Comparison of ENCODE assay signal across 8 mouse cellular contexts in genomic region chr8:87957871-87958450, GRCm38 (mm10). TPM values are rescaled to one million over a fixed set of nuclear protein-coding genes. Genes with fewer than 3 reads are reported as not detected.
DNase-seq lines count a peak whose midpoint lies in the region; ATAC-seq and TF ChIP-seq lines count a peak whose summit lies in the region.

No protein-coding gene starts in this region.

- H3K27me3 ChIP-seq in hindbrain, embryonic 15.5 days: no peaks in the 10 kb centered on the region
- peaks cover 19% of the 10 kb centered on the region for H3K27me3 ChIP-seq in liver, adult 2 months (ENCODE audit: control insufficient read depth, insufficient read depth, low read length)

- peak overlapping the region; percentile 89 for H3K4me3 ChIP-seq in hindbrain, embryonic 15.5 days
- peak overlapping the region; percentile 68 for H3K4me3 ChIP-seq in liver, adult 2 months (ENCODE audit: insufficient read depth, low read depth, low read length)

- peak overlapping the region; percentile 96 for H3K27ac ChIP-seq in hindbrain, embryonic 15.5 days (replicated peaks)
- peak overlapping the region; percentile 24; the same call in 1 of the 2 replicates for H3K27ac ChIP-seq in liver, adult 2 months (replicated peaks; ENCODE audit: insufficient read depth, low read depth, low read length)

- H3K9me3 ChIP-seq in hindbrain, embryonic 15.5 days: no peaks in the 10 kb centered on the region

- 2% methylated on average over 20 of the region's 20 CpGs for WGBS in hindbrain, embryonic 15.5 days
- WGBS in liver, adult 2 months: 14% methylated on average over 20 of the region's 20 CpGs

- TF ChIP-seq CTCF in liver, adult 2 months (IDR thresholded peaks at IDR 0.05; ENCODE audit: low read depth, low read length): no peak

- peak overlapping the region; percentile 85 for H3K9ac ChIP-seq in hindbrain, embryonic 15.5 days
- H3K9ac ChIP-seq in liver, adult 2 months (ENCODE audit: low read depth, low read length): peak overlapping the region; percentile 77; the same call in 1 of the 2 replicates

- DNase-seq in MN1 (ENCODE audit: low spot score): peak; percentile 68
- DNase-seq in cerebellum, adult 18-20 months: peak; percentile 40 to 49
- peak; percentile 54 for DNase-seq in gastrocnemius, adult 18-20 months (ENCODE audit: low spot score)
- DNase-seq in liver, adult 2 months (ENCODE audit: extremely low read depth, low read depth, low spot score): no peak
- peak; percentile 68 for DNase-seq in neural tube, embryonic 10.5 days (ENCODE audit: extremely low spot score, low spot score)
- no peak for DNase-seq in right cerebral cortex, adult 18-20 months
- DNase-seq in left cerebral cortex, postnatal 25 days (ENCODE audit: low spot score in 2 of 2): no peak

- intact Hi-C loops in left cerebral cortex, postnatal 25 days (cut with DNase I): loop anchor here (5.0 kb wide), 2 partner anchors 66 to 161 kb away; no protein-coding TSS in a partner anchor

- H3K4me2 ChIP-seq in hindbrain, embryonic 15.5 days: peak overlapping the region; percentile 92

- no peak for ATAC-seq in hindbrain, embryonic 15.5 days (ENCODE audit: low FRiP score, low read depth)

- no peaks in the 10 kb centered on the region for H3K36me3 ChIP-seq in hindbrain, embryonic 15.5 days
- H3K36me3 ChIP-seq in liver, adult 2 months (ENCODE audit: control insufficient read depth, insufficient read depth, low read length): no peaks in the 10 kb centered on the region

- H3K4me1 ChIP-seq in hindbrain, embryonic 15.5 days (replicated peaks): peaks cover 75% of the 10 kb centered on the region
- no peaks in the 10 kb centered on the region for H3K4me1 ChIP-seq in liver, adult 2 months (ENCODE audit: control insufficient read depth, insufficient read depth, low read length)

- H3K79me2 ChIP-seq in liver, adult 2 months (ENCODE audit: control insufficient read depth, insufficient read depth, low read length): no peaks in the 10 kb centered on the region

- no peak for TF ChIP-seq POLR2A in liver, adult 2 months (IDR thresholded peaks at IDR 0.05; ENCODE audit: extremely low read depth, insufficient read depth, low read length)

RNA-seq across cellular contexts. Expression of gene Zfp423, which starts 1.4 kb away (rescaled TPM):
- total RNA-seq in gastrocnemius, adult 18-20 months (2021): 10 to 100 TPM; 15.0 to 19.1 TPM
- 28.6 and 33.4 TPM in 2 replicates for polyA plus RNA-seq in hindbrain, embryonic 15.5 days (2015; fragmentation: Nextera tagmentation; extraction: Ambion mirVana)
- 0.18 and 0.20 TPM in 2 replicates for total RNA-seq in liver, adult 2 months (2014; rRNA removed)
- polyA plus RNA-seq in liver, adult 2 months (2012; rRNA removed): 0.31 and 0.88 TPM in 2 replicates
- total RNA-seq in left cerebral cortex, postnatal 25 days (2021): 10 to 100 TPM; 25.3 TPM

Comparison
In these comparisons a context has a peak if more than half of its experiments do, and no peak if none do; other contexts are left out.
1. DNase-seq: peak in MN1 (single experiment), cerebellum, adult 18-20 months (2 of 2), gastrocnemius, adult 18-20 months (single experiment) and neural tube, embryonic 10.5 days (single experiment); none in liver, adult 2 months (single experiment), right cerebral cortex, adult 18-20 months (single experiment) and left cerebral cortex, postnatal 25 days (0 of 2).
2. RNA of gene Zfp423, which starts 1.4 kb away (total RNA-seq): 25.3 TPM in left cerebral cortex, postnatal 25 days and 15.0 to 19.1 TPM in gastrocnemius, adult 18-20 months; 0.18 to 0.20 TPM in liver, adult 2 months; every median in the first group is over 10 times any median in the second.